Mouse (Mus musculus) neural tube, embryonic 10.5 days (tissue): Measurements from ENCODE around the gene Timm44.
"Not testable (repeated sequence)": the region's sequence is repeated elsewhere in the genome, so short reads cannot be mapped to it uniquely, and the experiment has no call there.

Experiments used
- DNase-seq: peaks from one replicate; pipeline ENCODE4 v3.0.0-alpha.2; 2017; ENCODE audit warnings: low spot score; ENCODE audit errors: extremely low spot score

Gene Timm44

DNA sequence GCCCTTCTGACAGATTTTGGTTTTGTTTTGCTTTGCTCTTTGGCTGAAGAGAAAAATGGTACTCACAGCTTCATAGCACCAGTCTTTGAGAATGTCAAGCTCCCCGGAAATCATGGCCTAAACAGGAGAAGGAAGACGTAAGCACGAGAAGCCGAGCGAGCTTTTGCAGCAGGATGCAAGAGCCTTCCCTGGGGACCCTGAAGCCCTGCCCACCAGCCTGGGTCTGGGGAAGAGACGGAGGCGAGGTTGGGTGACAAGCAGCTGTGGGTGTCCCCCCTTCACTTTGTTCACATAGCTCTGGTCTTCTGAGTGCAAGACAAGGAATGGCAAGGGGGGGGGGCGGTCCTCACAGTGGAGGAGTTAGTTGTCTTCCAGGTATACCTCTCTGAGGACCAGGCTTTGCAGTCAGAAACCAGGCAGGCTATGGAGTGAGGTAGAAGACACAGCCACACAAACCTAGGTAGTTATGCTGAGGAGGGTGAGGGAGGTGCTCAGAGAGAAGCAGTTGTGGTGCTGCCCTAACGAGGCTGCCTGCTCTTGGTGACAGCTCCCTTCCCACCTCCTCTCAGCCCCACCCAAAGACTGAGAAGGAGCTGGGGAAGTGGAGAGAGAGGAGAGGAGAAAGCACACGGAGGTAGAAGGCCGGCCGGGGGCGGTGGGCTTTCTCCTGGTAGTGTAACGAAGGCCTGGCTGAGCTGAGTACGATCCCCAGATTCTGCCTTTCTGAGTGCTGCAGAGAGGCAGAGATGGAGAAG, 10.4 kb downstream of the Timm44 start:
- DNase-seq, result no peak

DNA sequence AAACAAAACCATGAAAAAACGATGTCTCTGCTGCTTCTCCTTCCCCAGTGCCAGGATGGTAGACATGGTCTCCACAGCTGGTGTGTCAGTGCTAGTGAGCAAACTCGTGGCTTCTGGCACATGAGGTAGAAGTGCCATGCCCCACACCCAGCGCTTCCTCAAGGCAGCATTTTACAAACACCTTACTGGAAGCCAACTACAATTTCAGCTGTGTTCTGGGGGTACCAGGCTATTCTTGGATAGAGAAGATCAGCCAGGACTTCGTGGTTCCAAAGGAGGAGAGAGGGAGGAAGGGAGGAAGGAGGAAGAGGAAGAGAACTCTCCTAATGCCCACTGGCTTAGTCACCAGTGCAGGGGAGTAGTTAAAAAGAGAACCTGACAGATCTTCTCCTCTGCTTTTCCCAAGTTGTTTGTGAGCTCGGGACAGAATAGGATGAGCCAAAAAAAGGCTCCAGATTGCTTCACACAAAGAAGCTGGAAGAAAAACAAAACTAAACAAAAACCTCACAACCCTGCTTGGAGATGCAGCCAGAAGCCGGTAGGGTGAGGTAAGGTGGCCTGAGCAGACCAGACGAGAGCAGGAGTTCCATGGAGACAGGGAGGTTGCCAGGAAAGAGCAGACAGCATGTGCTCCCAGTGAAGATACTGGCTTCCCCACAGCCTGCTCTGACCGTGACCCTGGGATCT, 12.5 kb downstream of the Timm44 start:
- no peak for DNase-seq

DNA sequence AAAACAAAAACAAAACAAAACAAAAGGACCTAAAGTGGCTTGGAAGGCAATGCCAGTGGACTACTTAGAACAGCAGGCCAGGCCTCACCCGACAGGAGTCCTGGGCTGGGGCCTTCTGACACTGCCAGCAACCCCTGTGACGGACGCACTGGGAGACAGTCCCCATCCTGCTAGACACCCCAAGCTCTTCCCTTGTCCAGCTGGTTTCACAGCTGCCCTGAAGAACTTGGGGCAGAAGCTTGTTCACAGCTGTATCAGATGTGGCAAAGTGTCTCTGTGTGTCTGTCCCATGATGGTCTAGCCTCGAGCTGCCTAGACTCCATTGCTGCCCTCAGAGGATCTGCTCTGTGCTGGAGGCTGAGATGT, 15.9 kb downstream of the Timm44 start:
- DNase-seq, result no peak

DNA sequence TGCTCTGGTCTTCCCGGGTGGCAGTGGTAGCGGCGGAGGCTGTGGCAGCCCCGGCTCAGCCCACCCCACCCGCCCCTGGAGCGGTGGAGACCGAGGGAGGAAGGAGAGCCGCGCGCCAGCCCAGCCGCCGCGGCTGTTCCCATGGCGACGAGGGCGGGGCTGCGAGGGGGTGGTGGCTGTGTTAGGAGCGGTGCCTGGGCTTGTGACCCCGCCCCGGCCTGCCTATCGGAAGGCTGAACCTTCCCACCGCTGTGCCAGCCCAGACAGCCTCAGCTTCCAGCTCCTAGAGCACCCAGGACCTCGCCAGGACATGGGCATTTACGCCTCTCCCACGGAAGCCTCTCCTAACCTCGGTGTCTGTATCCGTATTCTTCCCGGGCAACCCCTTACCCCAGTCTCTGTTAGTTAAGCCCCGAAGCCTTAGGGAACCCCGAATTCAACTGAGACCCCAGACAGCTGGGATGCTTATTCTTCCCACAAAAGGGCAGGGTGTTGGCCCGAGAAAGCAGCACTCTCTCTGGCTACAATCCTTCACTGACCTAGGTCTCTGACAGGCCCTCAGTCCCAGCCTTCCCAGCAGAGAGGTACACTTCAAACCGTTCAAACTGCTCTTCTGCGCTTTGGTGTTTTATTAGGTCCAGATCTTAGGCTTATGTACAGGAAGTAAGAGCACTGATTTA, 16.4 kb downstream of the Timm44 start, which contains the start of gene Ctxn1:
Gene Ctxn1 (minus strand): TSS at position 150 of the 680 bp plus-strand sequence.
- peak; percentile 98 for DNase-seq

DNA sequence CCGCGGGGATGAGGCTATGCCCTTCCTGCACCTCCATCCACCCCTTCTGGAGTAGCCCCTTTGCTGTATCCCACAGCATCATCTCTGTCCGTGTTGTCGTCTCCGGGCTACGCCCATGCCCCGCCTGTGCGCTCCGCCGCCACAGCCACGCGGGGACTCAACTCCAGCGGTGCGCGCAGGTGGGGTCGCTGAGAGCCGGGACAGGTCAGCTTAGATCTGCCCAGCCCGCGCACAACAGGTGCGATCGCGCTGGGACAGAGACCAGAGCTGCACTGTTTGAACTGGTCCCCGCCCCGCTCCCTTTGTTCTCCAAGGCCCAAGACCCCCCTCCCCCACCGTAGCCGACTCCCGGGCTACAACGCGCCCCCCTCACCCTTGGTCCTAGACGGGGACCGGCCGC, 17.0 kb downstream of the Timm44 start:
- no peak for DNase-seq

DNA sequence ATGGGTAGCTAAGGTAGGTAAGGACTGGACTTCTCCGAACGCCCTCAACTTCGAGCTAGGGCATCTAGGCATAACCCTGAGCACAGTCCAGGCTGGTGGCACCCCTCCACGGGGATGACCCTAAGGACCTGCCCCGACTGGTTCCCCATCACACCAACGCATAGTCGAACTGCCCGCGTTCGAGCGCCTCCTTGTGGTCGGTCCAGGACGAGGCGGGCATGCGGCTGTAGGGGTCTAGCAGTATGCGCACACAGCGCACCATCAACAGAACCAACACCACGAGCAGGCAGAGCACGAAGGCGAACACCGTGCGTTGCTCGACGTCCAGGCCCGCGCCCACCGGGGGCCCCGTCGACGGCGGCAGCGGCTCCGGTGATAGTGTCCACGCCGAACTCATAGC, 17.5 kb downstream of the Timm44 start:
- peak; percentile 92 for DNase-seq

DNA sequence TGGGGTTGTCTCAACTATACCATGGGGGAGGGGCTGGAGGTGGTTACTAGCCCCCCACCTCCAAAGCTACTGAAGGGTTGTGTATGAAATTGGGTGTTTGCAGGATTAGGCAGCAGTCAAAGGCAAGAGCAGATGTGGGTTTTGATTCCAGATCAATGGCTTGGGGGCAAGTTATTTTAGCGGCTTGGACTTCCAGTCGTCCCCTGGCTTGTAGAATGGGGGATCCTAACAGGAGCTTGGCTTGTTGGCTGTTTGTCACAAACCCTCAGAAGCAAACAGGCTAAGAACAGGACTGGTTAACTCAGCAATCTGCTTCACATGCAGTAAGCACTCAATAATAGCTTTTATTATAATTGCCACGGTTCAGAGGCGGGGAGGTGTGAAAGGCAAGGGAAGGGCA, 18.4 kb downstream of the Timm44 start:
- no peak for DNase-seq

DNA sequence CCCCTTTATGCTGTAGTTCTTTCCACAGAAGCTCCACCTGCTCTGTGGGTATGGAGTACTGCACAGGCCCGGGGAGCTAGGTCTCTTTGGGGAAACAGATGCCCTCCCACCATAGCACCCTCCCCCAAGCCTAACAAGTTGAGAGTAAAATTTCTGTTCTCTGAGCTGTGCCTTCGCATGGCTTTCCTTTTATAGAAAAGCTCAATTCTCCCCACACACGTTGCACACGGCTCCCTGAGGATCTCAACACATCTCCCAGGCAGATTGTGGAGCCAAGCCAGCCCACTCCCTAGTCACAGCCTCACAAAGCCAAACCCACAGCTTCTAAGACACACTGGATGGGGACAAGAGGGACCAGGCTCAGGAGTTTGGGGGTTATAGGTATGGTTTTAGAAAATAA, 18.8 kb downstream of the Timm44 start:
- no peak for DNase-seq

DNA sequence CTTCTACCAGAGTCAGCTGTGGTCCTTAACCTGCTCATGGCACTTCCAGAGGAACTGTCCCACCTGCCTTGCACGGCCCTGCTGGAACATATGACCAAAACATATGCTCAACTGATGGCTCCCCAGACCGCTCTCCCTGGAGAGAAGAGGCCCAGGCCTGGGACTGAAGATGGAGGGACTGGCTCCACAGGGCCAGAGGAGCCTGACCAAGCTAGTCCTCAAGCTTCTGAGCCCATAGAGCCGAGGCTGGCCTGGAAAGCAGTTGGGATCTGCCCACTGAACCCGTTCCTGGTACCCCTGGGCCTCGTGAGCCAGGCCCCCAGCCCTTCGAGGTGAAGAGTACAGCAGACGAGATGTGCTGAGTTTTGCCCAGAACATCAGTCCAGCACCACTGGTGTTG, 20.2 kb downstream of the Timm44 start:
- DNase-seq, result not testable (repeated sequence)

DNA sequence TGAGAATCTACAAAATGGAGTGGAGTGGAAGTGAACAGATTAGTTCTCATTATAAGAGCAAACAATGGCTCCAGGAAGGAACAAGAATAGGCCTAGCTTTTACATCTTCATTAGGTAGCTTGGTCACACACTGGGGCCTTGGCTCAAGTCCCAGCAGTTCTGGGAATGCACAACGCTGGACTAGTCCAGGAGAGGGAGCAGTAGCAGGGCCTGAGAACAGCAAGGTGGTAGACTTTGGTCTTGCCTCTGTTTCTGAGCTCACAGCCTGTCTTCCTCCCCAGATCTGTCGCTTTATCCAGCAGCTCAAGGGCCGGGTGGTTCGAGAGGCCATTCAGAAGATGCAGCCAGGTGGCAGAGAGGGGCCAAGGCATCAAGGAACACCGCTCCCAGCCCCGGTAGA, 21.7 kb downstream of the Timm44 start:
- no peak for DNase-seq

DNA sequence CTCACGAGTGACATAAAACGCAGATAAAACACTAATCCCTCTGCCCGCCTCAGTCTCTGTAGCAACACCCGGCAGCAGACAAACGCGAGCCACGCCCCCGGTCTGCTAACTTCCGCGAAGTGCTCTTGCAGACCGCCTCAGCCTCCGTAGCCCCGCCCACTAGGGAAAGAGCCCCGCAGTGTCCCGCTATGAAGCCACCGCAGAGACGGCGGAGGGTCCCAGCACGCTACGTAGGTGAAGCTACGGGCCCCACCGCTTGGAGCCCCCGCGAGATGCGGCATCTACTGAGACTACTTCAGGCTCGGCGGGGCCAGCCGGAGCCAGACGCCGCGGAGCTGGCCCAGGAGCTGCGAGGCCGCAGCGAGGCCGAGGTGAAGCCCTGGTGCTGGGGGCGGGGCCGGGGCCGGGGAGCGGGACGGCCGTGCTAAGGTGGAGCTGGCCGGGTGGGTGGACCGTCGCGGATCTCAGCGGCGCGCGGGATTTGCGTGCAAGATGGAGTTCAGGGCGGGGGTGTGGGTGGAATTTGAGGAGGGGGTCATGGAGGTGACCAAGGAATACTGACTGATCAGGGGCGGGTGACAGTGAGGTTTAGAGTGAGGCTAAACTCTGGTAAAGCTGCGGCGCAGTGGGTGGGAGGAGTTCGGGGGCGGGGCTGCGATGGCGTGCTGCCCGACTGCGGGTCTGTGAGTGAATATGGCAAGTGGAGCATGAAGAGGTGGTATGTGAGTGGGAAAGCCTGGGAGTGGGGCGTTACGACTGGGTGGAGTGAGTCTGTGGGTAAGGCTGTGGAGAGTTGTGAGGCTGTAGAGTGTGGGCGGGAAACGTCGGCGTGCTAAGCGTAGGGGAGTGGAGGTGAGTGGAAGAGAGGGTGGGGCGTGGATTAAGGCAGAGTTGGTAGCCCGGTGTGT, 22.5 kb downstream of the Timm44 start, which contains the start of gene Snapc2:
Gene Snapc2 (plus strand): TSS at position 147 of the 908 bp plus-strand sequence.
- DNase-seq, result peak; percentile 96

DNA sequence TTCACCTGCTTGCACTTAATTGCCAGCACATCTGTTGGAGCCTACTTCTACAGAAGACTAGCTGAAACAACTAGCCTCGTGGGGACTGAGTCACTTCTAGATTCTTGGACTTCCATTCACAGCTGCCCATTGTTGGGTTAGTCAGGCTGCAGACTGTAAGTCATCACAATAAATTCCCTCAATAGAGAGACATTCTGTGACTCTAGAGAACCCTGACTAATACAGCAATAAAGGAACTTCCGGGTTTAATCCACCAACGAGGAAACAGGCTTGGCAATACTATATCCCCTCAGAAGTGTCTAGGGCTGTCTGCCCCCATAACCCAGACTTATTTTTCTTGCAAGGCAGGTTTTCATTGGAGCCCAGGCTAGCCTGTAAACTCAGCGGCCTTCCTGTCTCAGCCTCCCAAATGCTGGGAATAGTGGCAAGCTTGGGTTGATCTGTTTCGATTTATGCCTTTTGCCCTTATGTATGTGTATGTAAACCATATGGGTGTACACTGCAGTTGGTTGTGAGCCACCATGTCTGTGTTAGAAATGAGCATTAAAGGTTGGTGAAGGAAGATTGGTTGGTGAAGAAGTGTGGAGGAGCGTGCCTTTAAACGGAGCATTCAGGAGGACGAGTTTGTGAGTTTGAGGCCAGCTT, 23.5 kb downstream of the Timm44 start:
- DNase-seq, result no peak

DNA sequence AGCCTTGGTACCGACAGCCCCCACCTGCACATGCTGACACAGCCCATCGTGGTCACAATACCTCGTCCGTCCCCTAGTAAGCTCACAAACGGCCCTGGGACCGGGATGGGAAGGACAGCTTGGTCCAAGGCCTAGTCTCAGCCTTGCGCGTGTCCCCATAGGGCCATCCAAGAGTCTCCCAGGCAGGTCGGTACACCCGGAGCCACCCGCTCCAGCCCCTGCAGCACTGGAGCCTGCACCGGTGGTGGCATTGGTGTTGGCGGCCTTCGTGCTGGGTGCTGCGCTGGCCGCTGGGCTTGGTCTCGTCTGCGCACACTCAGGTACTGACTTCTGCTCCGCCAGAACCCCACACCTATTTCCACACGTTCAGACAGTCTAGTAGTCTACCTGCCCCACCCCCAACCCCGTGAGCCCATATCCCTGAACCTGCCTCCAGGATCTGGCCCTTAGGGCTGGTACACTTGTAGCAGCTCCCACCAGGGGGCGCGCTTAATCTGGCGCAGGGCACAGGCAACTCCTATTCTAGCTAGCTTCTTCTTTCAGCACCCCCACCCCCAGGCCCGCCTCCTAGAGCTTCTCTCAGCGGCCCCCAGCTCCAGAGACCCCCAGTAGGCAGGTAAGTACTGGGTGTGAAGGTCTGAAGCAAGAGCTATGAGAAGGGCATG, 25.3 kb downstream of the Timm44 start:
- DNase-seq, result peak; percentile 85

DNA sequence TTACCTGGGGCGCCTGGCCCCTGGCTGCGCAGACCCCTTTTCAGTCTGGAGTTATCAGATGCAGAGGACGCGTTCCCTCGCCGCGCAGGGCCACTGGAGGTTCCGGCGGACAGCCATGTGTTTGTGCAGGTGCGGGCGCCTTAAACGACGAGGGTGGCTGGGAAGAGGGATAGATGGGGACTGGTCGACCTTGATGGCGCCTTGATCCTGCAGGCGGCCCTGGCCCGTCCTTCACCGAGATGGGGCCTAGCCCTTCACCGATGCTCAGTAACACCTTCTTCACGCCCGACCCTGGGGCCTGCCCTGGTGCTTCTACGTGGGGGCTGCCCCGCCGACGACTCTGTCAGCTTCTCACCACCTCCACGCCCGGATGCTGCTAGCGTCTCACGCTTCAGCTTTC, 26.5 kb downstream of the Timm44 start:
- peak; percentile 53 for DNase-seq

DNA sequence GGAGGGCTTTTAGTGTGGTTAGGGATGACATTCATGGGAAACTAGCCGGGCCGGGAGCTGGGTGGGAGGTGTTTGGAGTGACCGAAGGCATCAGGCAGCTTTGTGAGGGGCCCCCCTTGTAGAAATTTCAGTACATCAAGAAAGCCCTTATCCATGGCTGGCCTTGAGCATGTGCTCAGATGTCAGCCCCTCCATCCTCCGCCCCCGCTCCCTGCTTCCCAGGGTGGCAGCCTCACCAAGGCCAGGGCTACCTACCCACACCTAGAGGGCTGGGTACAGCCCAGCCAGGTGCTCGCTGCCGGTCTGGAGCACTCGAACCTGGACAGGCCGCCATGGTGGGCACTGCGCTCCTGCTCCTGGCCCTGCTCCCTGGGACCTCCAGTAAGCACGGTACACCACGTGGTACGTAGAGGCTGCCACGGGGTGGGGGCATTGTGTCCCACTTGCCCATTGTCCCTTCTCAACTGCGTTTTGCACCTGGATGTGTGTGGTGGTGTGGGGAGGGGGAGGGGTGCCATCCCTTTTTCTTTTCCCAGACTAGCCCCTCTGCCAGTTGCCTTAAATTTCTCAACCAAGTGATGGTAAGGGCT, 27.7 kb downstream of the Timm44 start, which contains the start of gene Tgfbr3l:
Gene Tgfbr3l (plus strand): TSS at position 264 of the 590 bp plus-strand sequence.
- DNase-seq, result no peak

DNA sequence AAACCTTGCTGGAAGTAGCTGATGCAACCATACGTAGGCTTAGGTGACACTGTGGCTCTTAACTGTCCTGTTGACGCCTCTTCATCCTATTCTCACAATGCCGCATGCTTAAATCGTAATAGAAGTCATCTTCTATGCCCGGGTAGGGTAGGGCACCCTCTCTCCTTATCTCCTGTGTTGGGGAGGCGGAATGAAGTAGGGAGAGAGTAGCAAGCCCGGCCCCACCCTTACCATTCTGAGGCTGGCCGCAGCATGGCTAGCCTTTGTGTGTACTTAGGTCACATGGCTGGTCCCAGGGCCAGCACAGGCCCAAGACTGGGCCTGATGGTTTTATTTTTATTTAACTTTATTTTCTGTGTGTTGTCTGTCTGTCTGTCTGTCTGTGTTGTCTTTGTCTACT, 28.5 kb downstream of the Timm44 start:
- DNase-seq, result no peak

DNA sequence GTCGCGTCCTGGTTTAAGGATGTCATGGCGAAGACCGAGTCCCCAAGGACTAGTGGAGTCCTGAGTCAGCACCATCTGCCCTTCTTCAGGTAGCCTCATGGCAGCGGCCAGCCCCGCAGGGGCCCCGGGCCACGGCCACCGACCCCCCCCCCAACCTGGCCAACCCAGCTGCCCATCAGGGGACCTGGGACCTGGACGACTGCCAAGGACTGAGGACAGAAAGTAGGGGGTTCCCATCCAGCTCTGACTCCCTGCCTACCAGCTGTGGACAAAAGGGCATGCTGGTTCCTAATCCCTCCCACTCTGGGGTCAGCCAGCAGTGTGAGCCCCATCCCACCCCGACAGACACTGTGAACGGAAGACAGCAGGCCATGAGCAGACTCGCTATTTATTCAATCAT, 30.0 kb downstream of the Timm44 start:
- DNase-seq, result no peak

DNA sequence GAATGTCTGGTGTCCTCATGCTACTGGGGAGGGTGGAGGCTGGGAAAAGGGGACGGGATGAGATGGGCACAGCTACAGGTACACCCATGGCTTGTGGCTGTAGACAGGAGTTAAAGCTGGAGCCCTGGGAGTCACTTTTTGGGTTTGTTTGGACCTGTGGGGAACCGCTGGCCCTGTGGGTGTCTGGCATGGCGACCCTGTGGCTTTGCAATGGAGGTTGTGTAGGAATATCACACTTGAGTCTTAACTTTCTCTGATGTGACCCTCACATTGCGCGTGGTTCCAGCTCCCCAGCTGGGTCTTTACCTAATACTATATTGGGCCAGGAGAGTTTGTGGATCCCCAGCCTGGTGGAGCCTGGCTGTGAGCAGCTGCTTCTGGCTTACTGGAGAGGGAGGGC, 30.7 kb downstream of the Timm44 start:
- no peak for DNase-seq

DNA sequence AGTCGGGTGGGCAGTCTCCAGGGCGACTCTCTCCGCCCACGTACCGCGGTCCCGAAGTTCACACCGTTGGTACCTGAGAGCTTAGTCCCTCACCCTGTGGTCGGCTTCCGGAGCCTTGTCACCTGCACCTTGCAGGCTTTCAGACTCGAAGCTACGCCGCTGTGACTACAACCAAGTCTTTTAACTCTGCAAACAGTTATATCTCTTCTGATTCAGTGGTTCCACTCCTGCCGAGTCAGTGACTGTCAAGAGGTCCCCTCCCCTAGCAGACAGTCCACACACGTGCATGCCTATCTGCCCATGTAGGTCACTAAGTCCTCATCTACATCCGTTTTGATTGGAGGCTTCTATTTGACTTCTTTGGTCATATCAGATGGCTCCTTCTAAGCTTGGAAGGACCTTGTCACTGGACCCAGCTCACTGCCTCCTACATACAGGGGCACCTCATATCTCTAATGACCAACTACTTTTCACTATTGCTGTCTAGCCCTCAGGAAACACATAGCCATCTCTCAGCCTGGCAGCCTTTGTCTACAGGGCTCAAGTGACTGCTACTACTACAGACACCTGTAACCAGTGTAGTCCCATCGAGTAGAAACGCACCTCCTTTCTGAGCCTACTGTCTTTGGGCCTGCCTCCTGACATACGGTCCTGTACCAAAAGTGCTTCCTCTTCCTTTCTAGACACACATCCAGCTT, 36.4 kb downstream of the Timm44 start:
- no peak for DNase-seq
